Mouse (Mus musculus): Measurements from ENCODE around the gene Actl6a. TPM values are rescaled to one million over a fixed set of nuclear protein-coding genes. Genes with fewer than 3 reads are reported as not detected.

Actl6a gene
- polyA plus RNA-seq, 1 experiment, result 8.7 TPM

GRCm38 (mm10) chr3:32684631-32685030 is 21.5 kb upstream of the Actl6a start:
- WGBS, result 76% methylated on average over 3 of the region's 3 CpGs
- H3K4me1 ChIP-seq (ENCODE audit: control insufficient read depth, insufficient read depth, insufficient read length, low read length), result no peaks in the 10 kb centered on the region
- TF ChIP-seq POLR2A (IDR thresholded peaks at IDR 0.05; ENCODE audit: low read depth, low read length) (no peak), CTCF (IDR thresholded peaks at IDR 0.05; ENCODE audit: extremely low read depth, insufficient read length, insufficient replicate concordance, low read depth, low read length) (no peak)
- H3K27me3 ChIP-seq (ENCODE audit: control insufficient read depth, insufficient read depth, low read length), result no peaks in the 10 kb centered on the region
- H3K4me3 ChIP-seq (ENCODE audit: low read depth, low read length), result no peak overlapping the region
- no peak overlapping the region for H3K27ac ChIP-seq (ENCODE audit: insufficient read depth, low read depth, low read length)
- H3K36me3 ChIP-seq (ENCODE audit: control insufficient read depth, insufficient read depth, low read length), result no peaks in the 10 kb centered on the region

GRCm38 (mm10) chr3:32686537-32686936 is 19.6 kb upstream of the Actl6a start:
- WGBS, result 57% methylated on average over 1 of the region's 1 CpGs
- H3K4me3 ChIP-seq (ENCODE audit: low read depth, low read length), result no peak overlapping the region
- no peak for TF ChIP-seq POLR2A (IDR thresholded peaks at IDR 0.05; ENCODE audit: low read depth, low read length)
- H3K27ac ChIP-seq (ENCODE audit: insufficient read depth, low read depth, low read length), result no peak overlapping the region
- H3K4me1 ChIP-seq (ENCODE audit: control insufficient read depth, insufficient read depth, insufficient read length, low read length), result no peaks in the 10 kb centered on the region; the same call in 1 of the 2 replicates
- H3K27me3 ChIP-seq (ENCODE audit: control insufficient read depth, insufficient read depth, low read length), result no peaks in the 10 kb centered on the region
- no peaks in the 10 kb centered on the region for H3K36me3 ChIP-seq (ENCODE audit: control insufficient read depth, insufficient read depth, low read length)

- TF ChIP-seq POLR2A (IDR thresholded peaks at IDR 0.05; ENCODE audit: low read depth, low read length) (no peak), CTCF (IDR thresholded peaks at IDR 0.05; ENCODE audit: extremely low read depth, insufficient read length, insufficient replicate concordance, low read depth, low read length) (no peak)
- Histone ChIP-seq H3K27ac (ENCODE audit: insufficient read depth, low read depth, low read length) (no peak overlapping the region), H3K27me3 (ENCODE audit: control insufficient read depth, insufficient read depth, low read length) (no peaks in the 10 kb centered on the region), H3K4me3 (ENCODE audit: low read depth, low read length) (no peak overlapping the region), H3K36me3 (ENCODE audit: control insufficient read depth, insufficient read depth, low read length) (no peaks in the 10 kb centered on the region), H3K4me1 (ENCODE audit: control insufficient read depth, insufficient read depth, insufficient read length, low read length) (no peaks in the 10 kb centered on the region; the same call in 1 of the 2 replicates)
- 82% methylated on average over 4 of the region's 4 CpGs for WGBS
These were observed 18.9 kb upstream of the Actl6a start for GRCm38 (mm10) chr3:32687156-32687555.

GRCm38 (mm10) chr3:32689567-32689999 is 16.5 kb upstream of the Actl6a start:
- 24% methylated on average over 9 of the region's 9 CpGs for WGBS
- H3K4me1 ChIP-seq (ENCODE audit: control insufficient read depth, insufficient read depth, insufficient read length, low read length), result no peaks in the 10 kb centered on the region; the same call in 1 of the 2 replicates
- H3K4me3 ChIP-seq (ENCODE audit: low read depth, low read length), result no peak overlapping the region
- H3K27me3 ChIP-seq (ENCODE audit: control insufficient read depth, insufficient read depth, low read length), result no peaks in the 10 kb centered on the region
- H3K36me3 ChIP-seq (ENCODE audit: control insufficient read depth, insufficient read depth, low read length), result no peaks in the 10 kb centered on the region
- no peak for TF ChIP-seq CTCF (IDR thresholded peaks at IDR 0.05; ENCODE audit: extremely low read depth, insufficient read length, insufficient replicate concordance, low read depth, low read length)
- no peak for TF ChIP-seq POLR2A (IDR thresholded peaks at IDR 0.05; ENCODE audit: low read depth, low read length)
- no peak overlapping the region for H3K27ac ChIP-seq (ENCODE audit: insufficient read depth, low read depth, low read length)

GRCm38 (mm10) chr3:32690008-32690407 is 16.1 kb upstream of the Actl6a start:
- Histone ChIP-seq H3K27me3 (ENCODE audit: control insufficient read depth, insufficient read depth, low read length) (no peaks in the 10 kb centered on the region), H3K4me1 (ENCODE audit: control insufficient read depth, insufficient read depth, insufficient read length, low read length) (no peaks in the 10 kb centered on the region; the same call in 1 of the 2 replicates), H3K4me3 (ENCODE audit: low read depth, low read length) (no peak overlapping the region), H3K27ac (ENCODE audit: insufficient read depth, low read depth, low read length) (no peak overlapping the region), H3K36me3 (ENCODE audit: control insufficient read depth, insufficient read depth, low read length) (no peaks in the 10 kb centered on the region)
- WGBS, result 25% methylated on average over 3 of the region's 3 CpGs
- TF ChIP-seq CTCF (IDR thresholded peaks at IDR 0.05; ENCODE audit: extremely low read depth, insufficient read length, insufficient replicate concordance, low read depth, low read length) (no peak), POLR2A (IDR thresholded peaks at IDR 0.05; ENCODE audit: low read depth, low read length) (no peak)

- Histone ChIP-seq H3K27me3 (ENCODE audit: control insufficient read depth, insufficient read depth, low read length) (no peaks in the 10 kb centered on the region), H3K4me1 (ENCODE audit: control insufficient read depth, insufficient read depth, insufficient read length, low read length) (no peaks in the 10 kb centered on the region; the same call in 1 of the 2 replicates), H3K4me3 (ENCODE audit: low read depth, low read length) (no peak overlapping the region), H3K27ac (ENCODE audit: insufficient read depth, low read depth, low read length) (no peak overlapping the region), H3K36me3 (ENCODE audit: control insufficient read depth, insufficient read depth, low read length) (no peaks in the 10 kb centered on the region)
- WGBS, result 60% methylated on average over 1 of the region's 1 CpGs
- no peak for TF ChIP-seq CTCF (IDR thresholded peaks at IDR 0.05; ENCODE audit: extremely low read depth, insufficient read length, insufficient replicate concordance, low read depth, low read length)
- no peak for TF ChIP-seq POLR2A (IDR thresholded peaks at IDR 0.05; ENCODE audit: low read depth, low read length)
These were observed 15.2 kb upstream of the Actl6a start for GRCm38 (mm10) chr3:32690901-32691300.

GRCm38 (mm10) chr3:32691841-32692240 is 14.3 kb upstream of the Actl6a start:
- H3K36me3 ChIP-seq (ENCODE audit: control insufficient read depth, insufficient read depth, low read length), result no peaks in the 10 kb centered on the region
- no peaks in the 10 kb centered on the region; the same call in 1 of the 2 replicates for H3K4me1 ChIP-seq (ENCODE audit: control insufficient read depth, insufficient read depth, insufficient read length, low read length)
- no peaks in the 10 kb centered on the region for H3K27me3 ChIP-seq (ENCODE audit: control insufficient read depth, insufficient read depth, low read length)
- WGBS, result 58% methylated on average over 5 of the region's 5 CpGs
- no peak overlapping the region for H3K4me3 ChIP-seq (ENCODE audit: low read depth, low read length)
- TF ChIP-seq POLR2A (IDR thresholded peaks at IDR 0.05; ENCODE audit: low read depth, low read length) (no peak), CTCF (IDR thresholded peaks at IDR 0.05; ENCODE audit: extremely low read depth, insufficient read length, insufficient replicate concordance, low read depth, low read length) (no peak)
- no peak overlapping the region for H3K27ac ChIP-seq (ENCODE audit: insufficient read depth, low read depth, low read length)

Measured in small intestine, adult 2 months (tissue).